Mouse (Mus musculus): ENCODE measurements at regions not wholly inside any gene's neighbourhood (a gene's known extent, or its start where the extent isn't known, plus 50 kb on each side); places are given as distances from the start of the nearest gene placed in this dataset.

DNA sequence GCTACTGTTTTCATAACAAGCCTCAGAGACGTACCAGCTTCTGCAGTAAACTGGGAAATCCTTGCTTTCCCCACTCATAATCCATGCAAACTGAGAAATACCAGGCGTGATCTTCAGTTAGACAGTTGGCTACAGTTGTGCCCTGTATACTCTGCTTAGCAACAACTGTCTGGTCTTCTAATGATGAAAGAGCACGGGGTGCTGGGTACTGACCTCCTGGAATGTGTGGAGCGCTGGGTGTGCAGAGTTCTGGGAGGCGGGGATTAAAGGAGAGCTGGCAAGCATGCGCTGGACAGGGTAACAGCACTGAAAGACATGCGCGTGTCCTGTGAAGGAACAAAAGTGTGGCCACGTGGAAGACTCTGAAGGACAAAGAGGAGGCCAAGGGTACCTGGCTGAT is 52.2 kb upstream of the Vgll2 start:
- DNase-seq: no peak

Measured in adrenal gland, adult 2 months (tissue).